Mouse (Mus musculus): Measurements from ENCODE around the gene Bsdc1.

DNA sequence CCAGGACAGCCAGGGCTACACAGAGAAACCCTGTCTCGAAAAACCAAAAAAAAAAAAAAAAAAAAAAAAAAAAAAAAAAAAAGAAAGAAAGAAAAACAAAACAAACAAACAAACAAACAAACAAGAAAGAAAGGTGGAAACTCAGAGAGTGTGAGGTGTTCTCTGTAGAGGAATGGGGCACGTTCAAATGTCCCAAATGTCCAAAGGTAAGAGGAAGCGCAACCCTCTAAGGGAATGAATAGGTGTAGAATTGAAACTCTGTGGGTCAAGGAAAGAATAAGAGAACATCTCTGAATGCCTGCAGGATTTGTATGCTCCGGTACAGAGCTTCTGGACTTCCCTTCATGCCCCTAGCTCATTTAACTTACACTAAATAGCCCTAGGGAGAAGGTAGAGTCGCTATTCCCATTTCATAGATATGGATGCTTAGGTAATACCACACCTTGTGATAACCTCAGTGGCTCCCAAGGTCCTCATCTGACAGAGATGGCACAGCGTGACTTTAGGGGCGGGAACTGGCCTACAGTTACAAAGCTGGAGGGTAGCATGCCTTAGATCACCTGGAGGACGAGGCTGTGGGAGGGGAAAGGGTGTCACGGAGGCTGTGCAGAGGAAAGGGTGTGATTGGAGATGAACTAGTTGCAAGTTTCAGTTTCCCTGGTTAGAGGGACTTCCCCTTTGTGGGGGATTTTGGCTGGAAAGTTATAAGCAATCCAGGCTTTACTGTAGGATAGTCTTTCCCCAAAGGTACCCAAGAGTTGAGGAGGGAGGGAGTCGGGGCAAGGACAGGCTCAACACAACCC is 46.3 kb downstream of the Bsdc1 start:
- TF ChIP-seq POLR2A (IDR thresholded peaks at IDR 0.05; ENCODE audit: control insufficient read depth in 1 of 2, insufficient read depth in 1 of 2, low read depth in 1 of 2, low read length in 2 of 2, poor library complexity in 1 of 2) (no peak), GABPA (IDR thresholded peaks at IDR 0.05; ENCODE audit: low read depth, low read length) (no peak), NRF1 (IDR thresholded peaks at IDR 0.05; ENCODE audit: insufficient read depth, low read depth, low read length, poor library complexity, severe bottlenecking) (no peak), CTCF (IDR thresholded peaks at IDR 0.05 in 2 of 3, conservative IDR thresholded peaks at IDR 0.05 in 1 of 3; ENCODE audit: control insufficient read depth in 1 of 3, insufficient read depth in 1 of 3, low read depth in 2 of 3, low read length in 3 of 3, poor library complexity in 1 of 3, severe bottlenecking in 1 of 3) (no peak), EP300 (IDR thresholded peaks at IDR 0.05; ENCODE audit: low read depth in 1 of 2, low read length in 2 of 2) (no peak), ELF1 (IDR thresholded peaks at IDR 0.05; ENCODE audit: low read depth, low read length) (no peak), BHLHE40 (IDR thresholded peaks at IDR 0.05; ENCODE audit: borderline replicate concordance, low read depth, low read length) (no peak)
